ENCODE assay signal across 27 mouse cellular contexts in the genomic region with DNA sequence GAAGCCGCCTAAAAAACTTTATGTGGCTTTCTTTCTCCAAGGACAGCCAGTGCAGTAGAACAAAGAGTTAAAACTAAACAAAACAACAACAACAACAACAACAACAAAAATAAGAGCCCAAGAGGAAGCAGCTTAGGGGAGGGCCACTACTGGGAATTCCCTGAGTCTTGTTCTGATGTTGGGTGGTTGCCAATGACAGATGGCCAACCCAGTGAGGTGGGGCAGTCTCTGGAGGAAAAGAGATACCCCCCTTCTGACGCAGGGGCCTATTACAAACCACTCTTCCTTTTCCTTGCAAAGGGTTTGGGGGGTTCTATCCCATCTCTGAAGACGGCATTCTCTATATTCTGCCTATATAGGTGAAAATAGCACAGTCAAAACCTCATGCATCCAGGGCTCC. TPM values are rescaled to one million over a fixed set of nuclear protein-coding genes. Genes with fewer than 3 reads are reported as not detected.
DNase-seq lines count a peak whose midpoint lies in the region; ATAC-seq and TF ChIP-seq lines count a peak whose summit lies in the region.
"Had no signal": no experiment of that assay in that cellular context is flagged by ENCODE, and none has a peak within 500 bp of the region (broad histone marks: within the 10 kb centered on the region; RNA-seq: fewer than 3 reads in every experiment).

No protein-coding gene starts in this region.

- no peaks in the 10 kb centered on the region for H3K4me1 ChIP-seq in hindbrain, embryonic 16.5 days (ENCODE audit: control insufficient read depth, insufficient read depth, low read depth, low read length)
- H3K4me1 ChIP-seq in hindbrain, embryonic 10.5 days (replicated peaks): peaks cover 3% of the 10 kb centered on the region; the same call in 1 of the 2 replicates
- H3K4me1 ChIP-seq in lung, embryonic 14.5 days (ENCODE audit: insufficient read depth): peaks cover 14% of the 10 kb centered on the region
- no peaks in the 10 kb centered on the region; the same call in 1 of the 2 replicates for H3K4me1 ChIP-seq in lung, adult 2 months (ENCODE audit: control insufficient read depth, insufficient read depth, low read length)
- H3K4me1 ChIP-seq in midbrain, postnatal 0 days (ENCODE audit: insufficient read depth, low read length): no peaks in the 10 kb centered on the region
- H3K4me1 ChIP-seq: embryonic facial prominence, embryonic 15.5 days had no signal

- H3K4me3 ChIP-seq in hindbrain, embryonic 16.5 days (ENCODE audit: low read length): no peak overlapping the region
- H3K4me3 ChIP-seq in hindbrain, embryonic 10.5 days: no peak overlapping the region
- no peak overlapping the region for H3K4me3 ChIP-seq in lung, embryonic 14.5 days (ENCODE audit: low read depth, low read length)
- no peak overlapping the region for H3K4me3 ChIP-seq in lung, adult 2 months (replicated peaks; ENCODE audit: extremely low read depth, low read depth, low read length)
- no peak overlapping the region for H3K4me3 ChIP-seq in myocyte
- no peak overlapping the region for H3K4me3 ChIP-seq in midbrain, postnatal 0 days (ENCODE audit: low read depth, low read length)
- H3K4me3 ChIP-seq: embryonic facial prominence, embryonic 15.5 days; heart, embryonic 13.5 days; layer of hippocampus, adult 2 months; stomach, embryonic 15.5 days had no signal

- H3K27ac ChIP-seq in hindbrain, embryonic 16.5 days (ENCODE audit: low read depth, low read length): no peak overlapping the region
- H3K27ac ChIP-seq in hindbrain, embryonic 10.5 days: no peak overlapping the region
- H3K27ac ChIP-seq in lung, embryonic 14.5 days (ENCODE audit: low read depth): no peak overlapping the region
- H3K27ac ChIP-seq in midbrain, postnatal 0 days (ENCODE audit: low read depth, low read length): no peak overlapping the region
- H3K27ac ChIP-seq: embryonic facial prominence, embryonic 15.5 days; heart, embryonic 13.5 days; layer of hippocampus, adult 2 months; stomach, embryonic 15.5 days had no signal

- no peak overlapping the region for H3K4me2 ChIP-seq in hindbrain, embryonic 16.5 days (ENCODE audit: low read length)
- no peak overlapping the region for H3K4me2 ChIP-seq in lung, embryonic 14.5 days
- no peak overlapping the region for H3K4me2 ChIP-seq in myocyte (ENCODE audit: low read depth)
- no peak overlapping the region for H3K4me2 ChIP-seq in midbrain, postnatal 0 days (ENCODE audit: low read depth, low read length, poor library complexity, severe bottlenecking)
- H3K4me2 ChIP-seq: embryonic facial prominence, embryonic 15.5 days; heart, embryonic 13.5 days; stomach, embryonic 15.5 days had no signal

- H3ac ChIP-seq in myocyte (ENCODE audit: control insufficient read depth, insufficient read length): no peak overlapping the region

- 0 out of 2 replicates have a peak, but pooled peaks cover 2% of the 10 kb centered on the region for H3K36me3 ChIP-seq in hindbrain, embryonic 16.5 days (ENCODE audit: control insufficient read depth, insufficient read depth, low read length)
- H3K36me3 ChIP-seq in hindbrain, embryonic 10.5 days: no peaks in the 10 kb centered on the region
- H3K36me3 ChIP-seq in lung, embryonic 14.5 days (ENCODE audit: insufficient read depth): peaks cover 8% of the 10 kb centered on the region; the same call in 1 of the 2 replicates
- H3K36me3 ChIP-seq in myocyte (ENCODE audit: control insufficient read depth, insufficient read depth): no peaks in the 10 kb centered on the region
- H3K36me3 ChIP-seq in midbrain, postnatal 0 days (ENCODE audit: insufficient read depth, low read length): no peaks in the 10 kb centered on the region; the same call in 1 of the 2 replicates
- H3K36me3 ChIP-seq: embryonic facial prominence, embryonic 15.5 days; stomach, embryonic 15.5 days had no signal

- intact Hi-C loops in heart, postnatal 14 days (cut with DNase I): no loop called here

- DNase-seq in hindbrain, embryonic 10.5 days (ENCODE audit: low spot score): no peak
- peak; percentile 7 for DNase-seq in lung, embryonic 14.5 days
- DNase-seq in lung, adult 2 months: no peak
- peak; percentile 44 for DNase-seq in cerebellum, adult 8-10 months
- DNase-seq in midbrain, postnatal 0 days (ENCODE audit: low spot score): no peak
- no peak for DNase-seq in heart, postnatal 14 days
- DNase-seq: adrenal gland, adult 2 months; heart, postnatal 4 days; kidney, adult 8-10 months; liver; lung, postnatal 14 days; midbrain, embryonic 14.5 days; right cerebral cortex, postnatal 25 days; thymus, adult 18-20 months had no signal

- no peaks in the 10 kb centered on the region for H3K27me3 ChIP-seq in hindbrain, embryonic 16.5 days (replicated peaks; ENCODE audit: control insufficient read depth, insufficient read depth, low read length)
- H3K27me3 ChIP-seq in hindbrain, embryonic 10.5 days (ENCODE audit: insufficient read depth, poor library complexity, severe bottlenecking): no peaks in the 10 kb centered on the region
- no peaks in the 10 kb centered on the region for H3K27me3 ChIP-seq in lung, embryonic 14.5 days (ENCODE audit: insufficient read depth, low read length)
- no peaks in the 10 kb centered on the region for H3K27me3 ChIP-seq in myocyte (ENCODE audit: control insufficient read depth, insufficient read depth, insufficient read length)
- no peaks in the 10 kb centered on the region for H3K27me3 ChIP-seq in midbrain, postnatal 0 days (ENCODE audit: insufficient read depth, low read length)
- H3K27me3 ChIP-seq: embryonic facial prominence, embryonic 15.5 days; heart, embryonic 13.5 days; stomach, embryonic 15.5 days had no signal

- H3K79me2 ChIP-seq in myocyte (ENCODE audit: control insufficient read depth, insufficient read depth): no peaks in the 10 kb centered on the region

- no peak for TF ChIP-seq POLR2A in lung, adult 2 months (IDR thresholded peaks at IDR 0.05; ENCODE audit: borderline replicate concordance, extremely low read depth, low read depth, low read length)
- TF ChIP-seq POLR2A in myocyte (IDR thresholded peaks at IDR 0.05; ENCODE audit: insufficient read length, low read depth): no peak

- 78% methylated on average over 3 of the region's 3 CpGs for WGBS in hindbrain, embryonic 16.5 days
- 87% methylated on average over 3 of the region's 3 CpGs for WGBS in hindbrain, embryonic 10.5 days
- 76% methylated on average over 3 of the region's 3 CpGs for WGBS in lung, embryonic 14.5 days
- 62% methylated on average over 3 of the region's 3 CpGs for WGBS in lung, adult 2 months
- WGBS in midbrain, postnatal 0 days: 85% methylated on average over 3 of the region's 3 CpGs

- ATAC-seq in hindbrain, embryonic 16.5 days: 0 out of 2 replicates have a peak, but pooled peaks have one; percentile 67
- ATAC-seq in lung, embryonic 14.5 days (ENCODE audit: insufficient read depth): no peak; the same call in 1 of the 2 replicates
- ATAC-seq in midbrain, postnatal 0 days (ENCODE audit: low FRiP score): no peak

- H3K9ac ChIP-seq in hindbrain, embryonic 16.5 days (ENCODE audit: low read depth, low read length): no peak overlapping the region
- H3K9ac ChIP-seq in lung, embryonic 14.5 days: no peak overlapping the region
- no peak overlapping the region for H3K9ac ChIP-seq in midbrain, postnatal 0 days (replicated peaks; ENCODE audit: low read length, poor library complexity, severe bottlenecking)
- H3K9ac ChIP-seq: embryonic facial prominence, embryonic 15.5 days; heart, embryonic 13.5 days; stomach, embryonic 15.5 days had no signal

- no peaks in the 10 kb centered on the region for H3K9me3 ChIP-seq in hindbrain, embryonic 16.5 days (ENCODE audit: control insufficient read depth, low read length)
- H3K9me3 ChIP-seq in hindbrain, embryonic 10.5 days: no peaks in the 10 kb centered on the region
- H3K9me3 ChIP-seq in lung, embryonic 14.5 days (ENCODE audit: low read depth, low read length): no peaks in the 10 kb centered on the region
- H3K9me3 ChIP-seq in midbrain, postnatal 0 days (ENCODE audit: low read length): no peaks in the 10 kb centered on the region
- H3K9me3 ChIP-seq: embryonic facial prominence, embryonic 15.5 days; heart, embryonic 13.5 days; stomach, embryonic 15.5 days had no signal

- TF ChIP-seq CTCF in lung, embryonic 14.5 days (IDR thresholded peaks at IDR 0.05; ENCODE audit: low read depth): no peak
- TF ChIP-seq CTCF in lung, adult 2 months (IDR thresholded peaks at IDR 0.05; ENCODE audit: insufficient read depth, low read length): no peak
- no peak for TF ChIP-seq CTCF in midbrain, postnatal 0 days (IDR thresholded peaks at IDR 0.05)

TF ChIP-seq in myocyte, 11 proteins besides CTCF, POLR2A, EP300 and RAD21:
- TF ChIP-seq REST (IDR thresholded peaks at IDR 0.05; ENCODE audit: insufficient read depth, insufficient read length) (no peak), TCF3 (IDR thresholded peaks at IDR 0.05; ENCODE audit: insufficient read length, low read depth) (no peak), CEBPB (IDR thresholded peaks at IDR 0.05; ENCODE audit: insufficient read depth, poor library complexity, severe bottlenecking) (no peak), MYOD1 (IDR thresholded peaks at IDR 0.05; ENCODE audit: control insufficient read depth in 1 of 3, insufficient read length in 2 of 3, low read depth in 2 of 3) (peak in 2 of 3 experiments; percentile 42 to 43)
TF ChIP-seq in myocyte: peak in this region for 1.

RNA-seq across cellular contexts. Expression of a gene that starts 50.8 kb away (rescaled TPM):
- polyA plus RNA-seq in hindbrain, embryonic 16.5 days (2015; fragmentation: Nextera tagmentation; extraction: Ambion mirVana): not detected in 2 replicates
- not detected in 2 replicates for polyA plus RNA-seq in hindbrain, embryonic 10.5 days (2016; fragmentation: Nextera tagmentation; extraction: Ambion mirVana)
- not detected in 2 replicates for polyA plus RNA-seq in lung, embryonic 14.5 days (2014; fragmentation: Nextera tagmentation; extraction: Ambion mirVana)
- polyA plus RNA-seq in lung, adult 2 months (2012; rRNA removed): not detected in 2 replicates
- not detected for polyA plus RNA-seq in myocyte (2012; fragmentation: generic; extraction: Trizol)
- not detected in 2 replicates for total RNA-seq in midbrain, postnatal 0 days (2014; rRNA removed)
- not detected in 2 replicates for polyA plus RNA-seq in midbrain, postnatal 0 days (2015; fragmentation: Nextera tagmentation; extraction: Ambion mirVana)
- total RNA-seq in heart, postnatal 14 days (2021): not detected
- total RNA-seq: adrenal gland, adult 2 months; gastrocnemius, adult 8-10 months; granulocyte monocyte progenitor cell, adult 5-6 weeks; heart, postnatal 4 days; layer of hippocampus, adult 2 months; left cerebral cortex, postnatal 36 days; megakaryocyte, adult 5-6 weeks; neutrophil, adult 5-6 weeks had no signal
- polyA plus RNA-seq: adrenal gland, adult 2 months; C2C12; embryonic facial prominence, embryonic 15.5 days; heart, embryonic 13.5 days; liver, embryonic 16.5 days; midbrain, embryonic 14.5 days; stomach, embryonic 15.5 days had no signal

Comparison
In these comparisons a context has a peak if more than half of its experiments do, and no peak if none do; other contexts are left out.
1. DNase-seq: peak in lung, embryonic 14.5 days (single experiment) and cerebellum, adult 8-10 months (single experiment); none in hindbrain, embryonic 10.5 days (single experiment), lung, adult 2 months (single experiment), midbrain, postnatal 0 days (single experiment) and heart, postnatal 14 days (0 of 2).